Mouse (Mus musculus): ENCODE data around the gene Adi1. TPM values are rescaled to one million over a fixed set of nuclear protein-coding genes. Genes with fewer than 3 reads are reported as not detected.

The Adi1 gene
- polyA plus RNA-seq, 1 experiment: 41.7 TPM

- Histone ChIP-seq H3K27ac (ENCODE audit: insufficient read depth, low read length) (peak overlapping the region; percentile 74), H3K4me1 (ENCODE audit: control insufficient read depth, insufficient read depth, low read length) (peaks cover 13% of the 10 kb centered on the region), H3K4me3 (ENCODE audit: insufficient read depth, low read length) (no peak overlapping the region)
- TF ChIP-seq CTCF (IDR thresholded peaks at IDR 0.05; ENCODE audit: extremely low read depth, insufficient read depth, low read length): no peak
- TF ChIP-seq POLR2A (IDR thresholded peaks at IDR 0.05; ENCODE audit: extremely low read depth, insufficient read depth, low read length): no peak
Measured at GRCm38 (mm10) chr12:28701302-28701701, 26.3 kb downstream of the Adi1 start.

GRCm38 (mm10) chr12:28704381-28704780 lies 29.4 kb downstream of the Adi1 start:
- H3K4me3 ChIP-seq (ENCODE audit: insufficient read depth, low read length): no peak overlapping the region
- no peak for TF ChIP-seq POLR2A (IDR thresholded peaks at IDR 0.05; ENCODE audit: extremely low read depth, insufficient read depth, low read length)
- TF ChIP-seq CTCF (IDR thresholded peaks at IDR 0.05; ENCODE audit: extremely low read depth, insufficient read depth, low read length): 0 out of 2 replicates have a peak, but pooled peaks have one; percentile 15
- no peak overlapping the region for H3K27ac ChIP-seq (ENCODE audit: insufficient read depth, low read length)
- peaks cover 9% of the 10 kb centered on the region for H3K4me1 ChIP-seq (ENCODE audit: control insufficient read depth, insufficient read depth, low read length)

- no peak for TF ChIP-seq CTCF (IDR thresholded peaks at IDR 0.05; ENCODE audit: extremely low read depth, insufficient read depth, low read length)
- no peak for TF ChIP-seq POLR2A (IDR thresholded peaks at IDR 0.05; ENCODE audit: extremely low read depth, insufficient read depth, low read length)
- no peak overlapping the region for H3K27ac ChIP-seq (ENCODE audit: insufficient read depth, low read length)
- H3K4me3 ChIP-seq (ENCODE audit: insufficient read depth, low read length): no peak overlapping the region
- peaks cover 9% of the 10 kb centered on the region for H3K4me1 ChIP-seq (ENCODE audit: control insufficient read depth, insufficient read depth, low read length)
Measured at GRCm38 (mm10) chr12:28705204-28705603, 30.2 kb downstream of the Adi1 start.

GRCm38 (mm10) chr12:28708154-28708553 lies 33.1 kb downstream of the Adi1 start:
- TF ChIP-seq POLR2A (IDR thresholded peaks at IDR 0.05; ENCODE audit: extremely low read depth, insufficient read depth, low read length): no peak
- TF ChIP-seq CTCF (IDR thresholded peaks at IDR 0.05; ENCODE audit: extremely low read depth, insufficient read depth, low read length): no peak
- H3K27ac ChIP-seq (ENCODE audit: insufficient read depth, low read length): no peak overlapping the region
- peaks cover 12% of the 10 kb centered on the region for H3K4me1 ChIP-seq (ENCODE audit: control insufficient read depth, insufficient read depth, low read length)
- H3K4me3 ChIP-seq (ENCODE audit: insufficient read depth, low read length): no peak overlapping the region

- H3K27ac ChIP-seq (ENCODE audit: insufficient read depth, low read length): peak overlapping the region; percentile 93
- peak; percentile 42; the same call in 1 of the 2 replicates for TF ChIP-seq POLR2A (IDR thresholded peaks at IDR 0.05; ENCODE audit: extremely low read depth, insufficient read depth, low read length)
- TF ChIP-seq CTCF (IDR thresholded peaks at IDR 0.05; ENCODE audit: extremely low read depth, insufficient read depth, low read length): no peak
- no peak overlapping the region for H3K4me3 ChIP-seq (ENCODE audit: insufficient read depth, low read length)
- peaks cover 10% of the 10 kb centered on the region for H3K4me1 ChIP-seq (ENCODE audit: control insufficient read depth, insufficient read depth, low read length)
Measured at GRCm38 (mm10) chr12:28710566-28711185, 35.6 kb downstream of the Adi1 start.

- H3K27ac ChIP-seq (ENCODE audit: insufficient read depth, low read length): peak overlapping the region; percentile 43
- TF ChIP-seq POLR2A (IDR thresholded peaks at IDR 0.05; ENCODE audit: extremely low read depth, insufficient read depth, low read length): no peak
- no peak for TF ChIP-seq CTCF (IDR thresholded peaks at IDR 0.05; ENCODE audit: extremely low read depth, insufficient read depth, low read length)
Measured at GRCm38 (mm10) chr12:28714822-28715632, 40.0 kb downstream of the Adi1 start.

GRCm38 (mm10) chr12:28717066-28717465 lies 42.0 kb downstream of the Adi1 start:
- no peak overlapping the region for H3K4me3 ChIP-seq (ENCODE audit: insufficient read depth, low read length)
- no peak overlapping the region for H3K27ac ChIP-seq (ENCODE audit: insufficient read depth, low read length)
- H3K4me1 ChIP-seq (ENCODE audit: control insufficient read depth, insufficient read depth, low read length): no peaks in the 10 kb centered on the region; the same call in 1 of the 2 replicates
- no peak for TF ChIP-seq POLR2A (IDR thresholded peaks at IDR 0.05; ENCODE audit: extremely low read depth, insufficient read depth, low read length)
- no peak for TF ChIP-seq CTCF (IDR thresholded peaks at IDR 0.05; ENCODE audit: extremely low read depth, insufficient read depth, low read length)

More at GRCm38 (mm10) chr12:28714822-28715632, 40.0 kb downstream of the Adi1 start:
- H3K4me3 ChIP-seq (ENCODE audit: insufficient read depth, low read length): no peak overlapping the region
- H3K4me1 ChIP-seq (ENCODE audit: control insufficient read depth, insufficient read depth, low read length): peaks cover 7% of the 10 kb centered on the region

GRCm38 (mm10) chr12:28718106-28718505 lies 43.1 kb downstream of the Adi1 start:
- no peak for TF ChIP-seq CTCF (IDR thresholded peaks at IDR 0.05; ENCODE audit: extremely low read depth, insufficient read depth, low read length)
- TF ChIP-seq POLR2A (IDR thresholded peaks at IDR 0.05; ENCODE audit: extremely low read depth, insufficient read depth, low read length): no peak
- no peak overlapping the region for H3K4me3 ChIP-seq (ENCODE audit: insufficient read depth, low read length)
- no peak overlapping the region for H3K27ac ChIP-seq (ENCODE audit: insufficient read depth, low read length)
- no peaks in the 10 kb centered on the region; the same call in 1 of the 2 replicates for H3K4me1 ChIP-seq (ENCODE audit: control insufficient read depth, insufficient read depth, low read length)

GRCm38 (mm10) chr12:28724366-28724765 lies 49.3 kb downstream of the Adi1 start:
- TF ChIP-seq POLR2A (IDR thresholded peaks at IDR 0.05; ENCODE audit: extremely low read depth, insufficient read depth, low read length) (no peak), CTCF (IDR thresholded peaks at IDR 0.05; ENCODE audit: extremely low read depth, insufficient read depth, low read length) (no peak)
- H3K4me3 ChIP-seq (ENCODE audit: insufficient read depth, low read length): no peak overlapping the region
- H3K27ac ChIP-seq (ENCODE audit: insufficient read depth, low read length): no peak overlapping the region
- no peaks in the 10 kb centered on the region for H3K4me1 ChIP-seq (ENCODE audit: control insufficient read depth, insufficient read depth, low read length)

All from cortical plate, adult 2 months (tissue).